Mouse (Mus musculus): Measurements from ENCODE around the gene Fer1l5.

DNA sequence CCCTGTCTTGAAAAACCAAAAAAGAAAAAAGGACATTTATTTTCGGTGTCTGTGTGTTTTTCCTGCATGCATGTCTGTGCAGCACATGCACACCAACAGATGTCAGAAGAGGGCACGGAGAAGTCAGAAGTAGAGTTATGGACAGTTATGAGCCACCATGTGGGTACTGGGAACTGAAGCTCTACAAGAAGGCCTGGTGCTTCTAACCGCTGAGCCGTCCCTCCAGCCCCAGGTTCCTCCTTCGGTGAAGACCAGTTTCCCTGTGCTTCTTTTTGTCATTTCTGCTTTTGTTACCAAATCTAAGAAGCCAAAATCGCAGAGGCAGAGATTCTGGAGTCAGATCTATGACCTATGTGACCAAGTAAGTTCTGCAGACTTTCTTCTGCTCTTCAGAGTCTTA, 64.4 kb downstream of the Fer1l5 start:
- TF ChIP-seq CTCF (IDR thresholded peaks at IDR 0.05; ENCODE audit: low read depth, low read length) (no peak), POLR2A (IDR thresholded peaks at IDR 0.05; ENCODE audit: extremely low read depth, insufficient read depth, low read length) (no peak)
